Mouse (Mus musculus) CH12.LX (cell line): ENCODE results near the gene Tcf25. TPM values are rescaled to one million over a fixed set of nuclear protein-coding genes. Genes with fewer than 3 reads are reported as not detected.
"Not testable (repeated sequence)": the region's sequence is repeated elsewhere in the genome, so short reads cannot be mapped to it uniquely, and the experiment has no call there.

Experiments used
- DNase-seq: peaks from one replicate; pipeline ENCODE4 v3.0.0-alpha.2; 2013; ENCODE audit errors: extremely low read depth
- H3K27ac ChIP-seq: 2 replicates; pipeline ENCODE4 v1.5.1; 2012; ENCODE audit warnings: low read depth, mild to moderate bottlenecking, control low read depth, moderate library complexity; ENCODE audit not compliant: insufficient read depth
- H3K27me3 ChIP-seq: replicated peaks from 2 replicates; pipeline ENCODE3; 2012; ENCODE audit warnings: inconsistent platforms
- H3K36me3 ChIP-seq, 2 experiments: replicated peaks in 1 of 2; 2 replicates each; pipeline versions ENCODE3 to v1.6.1; 2012; ENCODE audit warnings: inconsistent platforms in 1 of 2, low read length in 1 of 2, mild to moderate bottlenecking in 1 of 2, mixed read lengths in 1 of 2, moderate library complexity in 1 of 2; ENCODE audit not compliant: control insufficient read depth in 1 of 2, insufficient read depth in 1 of 2
- H3K4me1 ChIP-seq, 2 experiments: 2 replicates each; pipeline ENCODE4 v1.6.1; 2012; ENCODE audit warnings: inconsistent platforms in 1 of 2, moderate library complexity in 1 of 2; ENCODE audit not compliant: insufficient read depth in 2 of 2, control insufficient read depth in 1 of 2
- H3K4me2 ChIP-seq: 2 replicates; pipeline ENCODE4 v1.6.1; 2012; ENCODE audit warnings: low read depth, mild to moderate bottlenecking, control low read depth; ENCODE audit not compliant: poor library complexity, insufficient read depth, severe bottlenecking
- H3K4me3 ChIP-seq, 3 experiments: fragments of 150-350 bp in 1 of 3; sonication (generic) in 1 of 3; replicated peaks in 1 of 3; 2 replicates each; pipeline versions ENCODE3 to v1.5.1; 2011 to 2012; ENCODE audit warnings: low read depth in 2 of 3, low read length in 2 of 3, mild to moderate bottlenecking in 2 of 3, moderate library complexity in 2 of 3, control low read depth in 1 of 3, improper control_type of control experiment in 1 of 3, inconsistent platforms in 1 of 3, mixed read lengths in 1 of 3; ENCODE audit not compliant: poor library complexity in 1 of 3
- H3K79me2 ChIP-seq: replicated peaks from 2 replicates; pipeline ENCODE4 v1.6.1; 2012; ENCODE audit warnings: mild to moderate bottlenecking, moderate library complexity; ENCODE audit not compliant: control insufficient read depth, poor library complexity, insufficient read depth, severe bottlenecking; ENCODE audit errors: extremely low read depth
- H3K9ac ChIP-seq: 2 replicates; pipeline ENCODE4 v1.6.1; 2012; ENCODE audit warnings: low read depth, mild to moderate bottlenecking, control low read depth, moderate library complexity; ENCODE audit not compliant: insufficient read depth
- H3K9me3 ChIP-seq: replicated peaks from 2 replicates; pipeline ENCODE3; 2012; ENCODE audit warnings: low read length, inconsistent platforms, mixed read lengths
- CTCF ChIP-seq, 2 experiments: IDR thresholded peaks in 1 of 2; conservative IDR thresholded peaks in 1 of 2; 2 replicates each; pipeline ENCODE4 v1.5.1; 2011 to 2012; ENCODE audit warnings: low read depth in 2 of 2, low read length in 2 of 2, improper control_type of control experiment in 1 of 2, inconsistent platforms in 1 of 2, mild to moderate bottlenecking in 1 of 2, moderate library complexity in 1 of 2
- ETS1 ChIP-seq: conservative IDR thresholded peaks from 2 replicates; pipeline ENCODE4 v1.6.1; 2012; ENCODE audit warnings: low read depth, mild to moderate bottlenecking, inconsistent platforms, low read length, improper control_type of control experiment, moderate library complexity
- MAZ ChIP-seq: IDR thresholded peaks from 2 replicates; pipeline ENCODE4 v1.6.1; 2012; ENCODE audit warnings: low read depth, mild to moderate bottlenecking, inconsistent platforms, low read length, improper control_type of control experiment, moderate library complexity
- MEF2A ChIP-seq: IDR thresholded peaks from 2 replicates; pipeline ENCODE4 v1.6.1; 2014; ENCODE audit warnings: low read depth, mild to moderate bottlenecking, inconsistent platforms, low read length, improper control_type of control experiment, borderline replicate concordance
- PAX5 ChIP-seq: IDR thresholded peaks from 2 replicates; pipeline ENCODE4 v1.6.1; 2012; ENCODE audit warnings: low read length, inconsistent platforms, mixed read lengths
- POLR2A ChIP-seq: IDR thresholded peaks from 2 replicates; pipeline ENCODE4 v1.6.1; 2011; ENCODE audit warnings: low read depth, mild to moderate bottlenecking, improper control_type of control experiment, low read length
- RCOR1 ChIP-seq: conservative IDR thresholded peaks from 2 replicates; pipeline ENCODE4 v1.6.1; 2012; ENCODE audit warnings: low read depth, mild to moderate bottlenecking, inconsistent platforms, low read length, improper control_type of control experiment
- SMC3 ChIP-seq: IDR thresholded peaks from 2 replicates; pipeline ENCODE4 v1.6.1; 2011; ENCODE audit warnings: low read depth, low read length, improper control_type of control experiment
- TBP ChIP-seq: conservative IDR thresholded peaks from 2 replicates; pipeline ENCODE4 v1.6.1; 2011; ENCODE audit warnings: low read depth, low read length, improper control_type of control experiment
- USF2 ChIP-seq: conservative IDR thresholded peaks from 2 replicates; pipeline ENCODE4 v1.6.1; 2011; ENCODE audit warnings: low read depth, low read length, improper control_type of control experiment
- ZNF384 ChIP-seq: IDR thresholded peaks from 2 replicates; pipeline ENCODE4 v1.6.1; 2012; ENCODE audit warnings: low read depth, low read length, improper control_type of control experiment, inconsistent platforms
- dilution Hi-C: fragments of 300-500 bp; cut with MboI; formaldehyde crosslinking; loops from 2 replicates; pipeline ENCODE4 v1.14.3; 2020; ENCODE audit warnings: low sequenced_read_pairs; ENCODE audit not compliant: extremely low pct_unique_long_range_greater_than_20kb, extremely low pct_ligation_motif_present
- in situ Hi-C: fragments of 300-500 bp; cut with MboI; formaldehyde crosslinking; loops from 3 replicates; pipeline ENCODE4 v1.14.3; 2019; ENCODE audit warnings: low sequenced_read_pairs, low pct_ligation_motif_present, low pct_unique_long_range_greater_than_20kb, mixed read lengths
- polyA plus RNA-seq: library from polyadenylated mRNA; unstranded; fragments of >175 nt; gene quantifications from 2 replicates; pipeline ENCODE4 v1.2.1, GENCODE M21; 2012; ENCODE audit warnings: low read depth; ENCODE audit not compliant: insufficient read length
- total RNA-seq, 2 experiments: library from RNA; depleted of rRNA; stranded (reverse); fragments of 300-350 nt in 1 of 2; fragments of >200 nt in 1 of 2; gene quantifications; 2 replicates each; pipeline ENCODE4 v1.2.3; 2012 to 2014

The Tcf25 gene
- total and polyA plus RNA-seq, 3 experiments: 168 to 393 (median 207) TPM

GRCm38 (mm10) chr8:123450783-123451182 is 77.2 kb downstream of the Tcf25 start:
- H3K9me3 ChIP-seq: no peaks in the 10 kb centered on the region
- H3K27me3 ChIP-seq: no peaks in the 10 kb centered on the region
- no peak overlapping the region for H3K4me3 ChIP-seq
- dilution Hi-C loops: no loop called here
- TF ChIP-seq SMC3 (no peak), POLR2A (no peak), TBP (no peak)
- in situ Hi-C loops: no loop called here
- no peak overlapping the region for H3K9ac ChIP-seq
- H3K36me3 ChIP-seq: peaks cover 23 to 75% of the 10 kb centered on the region in 2 experiments
- no peak overlapping the region for H3K4me2 ChIP-seq
- peaks cover 3% of the 10 kb centered on the region in 2 experiments; a peak in 2 of 4 replicates for H3K4me1 ChIP-seq
- no peaks in the 10 kb centered on the region for H3K79me2 ChIP-seq
- H3K27ac ChIP-seq: no peak overlapping the region
- DNase-seq: no peak

GRCm38 (mm10) chr8:123451747-123452146 is 78.2 kb downstream of the Tcf25 start:
- H3K4me2 ChIP-seq, dilution Hi-C loops, H3K79me2 ChIP-seq, H3K4me1 ChIP-seq, in situ Hi-C loops, DNase-seq, H3K4me3 ChIP-seq, H3K27ac ChIP-seq, H3K27me3 ChIP-seq, H3K9ac ChIP-seq, H3K9me3 ChIP-seq: not testable (repeated sequence)
- H3K36me3 ChIP-seq: peaks cover 30 to 75% of the 10 kb centered on the region in 2 experiments

DNA sequence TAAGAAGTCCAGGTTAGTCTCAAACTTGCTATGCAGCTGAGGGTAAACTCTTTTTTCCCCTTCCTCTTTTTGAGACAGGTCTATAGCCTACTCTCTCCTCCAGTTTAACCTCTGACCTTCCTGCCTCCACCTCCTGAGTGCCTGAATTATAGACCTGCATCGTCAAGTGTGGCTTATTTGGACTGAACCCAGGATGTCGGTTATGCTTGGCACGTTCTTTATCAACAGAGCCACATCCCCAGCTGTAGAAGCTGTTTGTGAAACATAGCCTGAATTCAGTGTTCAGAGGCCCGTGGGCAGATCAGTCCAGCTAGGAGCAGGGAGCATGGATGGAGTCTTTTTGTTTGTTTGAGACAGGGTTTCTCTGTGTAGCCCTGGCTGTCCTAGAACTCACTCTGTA is 78.6 kb downstream of the Tcf25 start:
- no peak overlapping the region for H3K27ac ChIP-seq
- H3K4me2 ChIP-seq: no peak overlapping the region
- in situ Hi-C loops (no loop called here), dilution Hi-C loops (no loop called here)
- no peak for DNase-seq
- H3K9me3 ChIP-seq: no peaks in the 10 kb centered on the region
- H3K36me3 ChIP-seq: peaks cover 31 to 75% of the 10 kb centered on the region in 2 experiments
- no peak overlapping the region for H3K9ac ChIP-seq
- H3K27me3 ChIP-seq: no peaks in the 10 kb centered on the region
- H3K79me2 ChIP-seq: no peaks in the 10 kb centered on the region
- no peak overlapping the region for H3K4me3 ChIP-seq
- no peak for TF ChIP-seq RCOR1
- TF ChIP-seq MAZ: no peak
- no peak for TF ChIP-seq ETS1
- TF ChIP-seq MEF2A: no peak
- H3K4me1 ChIP-seq: peaks cover 0 to 3% of the 10 kb centered on the region in 2 experiments; a peak in 1 of 4 replicates

DNA sequence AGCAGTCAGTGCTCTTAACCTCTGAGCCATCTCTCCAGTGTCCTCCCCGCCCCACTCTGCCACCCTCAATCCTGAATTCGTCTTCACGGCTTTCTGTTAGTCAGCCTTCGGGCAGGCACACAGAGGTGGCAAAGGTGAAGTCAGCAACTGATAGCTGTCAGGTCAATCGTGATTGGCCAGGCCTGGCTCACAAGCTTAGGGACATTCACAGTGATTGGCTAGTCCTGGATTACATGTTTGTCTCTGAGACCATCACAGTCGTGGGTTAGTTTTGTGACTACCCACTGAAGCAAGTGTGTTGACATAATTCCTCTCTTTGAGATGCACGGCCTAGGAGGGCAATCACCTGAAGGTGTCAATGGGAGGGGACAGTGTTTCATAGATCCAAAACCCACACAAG is 79.7 kb downstream of the Tcf25 start:
- TF ChIP-seq USF2: no peak
- TF ChIP-seq PAX5: no peak
- TF ChIP-seq ZNF384: no peak
- TF ChIP-seq CTCF (conservative IDR thresholded peaks at IDR 0.05 in 1 of 2, IDR thresholded peaks at IDR 0.05 in 1 of 2; ENCODE audit: low read depth in 2 of 2, low read length in 2 of 2): no peak
- Histone ChIP-seq H3K36me3 (peaks cover 35 to 78% of the 10 kb centered on the region in 2 experiments), H3K27ac (no peak overlapping the region), H3K4me2 (no peak overlapping the region), H3K9ac (no peak overlapping the region), H3K9me3 (no peaks in the 10 kb centered on the region), H3K4me1 (peaks cover 0 to 3% of the 10 kb centered on the region in 2 experiments; a peak in 1 of 4 replicates), H3K4me3 (no peak overlapping the region), H3K27me3 (no peaks in the 10 kb centered on the region), H3K79me2 (no peaks in the 10 kb centered on the region)
- dilution Hi-C loops: no loop called here
- in situ Hi-C loops: no loop called here
- DNase-seq: no peak
